Mouse (Mus musculus) natural killer cell, adult 2 months (primary cell): ENCODE results near the gene Sema6d.

ENCODE experiments used
- DNase-seq, 2 experiments: peaks; one replicate each; pipeline ENCODE4 v3.0.0; 2022; ENCODE audit warnings: low spot score in 2 of 2

Gene Sema6d

GRCm38 (mm10) chr2:124554751-124555415, 465.1 kb downstream of the Sema6d start:
- DNase-seq, result no peak

GRCm38 (mm10) chr2:124556861-124557499, 467.2 kb downstream of the Sema6d start:
- no peak for DNase-seq

DNA sequence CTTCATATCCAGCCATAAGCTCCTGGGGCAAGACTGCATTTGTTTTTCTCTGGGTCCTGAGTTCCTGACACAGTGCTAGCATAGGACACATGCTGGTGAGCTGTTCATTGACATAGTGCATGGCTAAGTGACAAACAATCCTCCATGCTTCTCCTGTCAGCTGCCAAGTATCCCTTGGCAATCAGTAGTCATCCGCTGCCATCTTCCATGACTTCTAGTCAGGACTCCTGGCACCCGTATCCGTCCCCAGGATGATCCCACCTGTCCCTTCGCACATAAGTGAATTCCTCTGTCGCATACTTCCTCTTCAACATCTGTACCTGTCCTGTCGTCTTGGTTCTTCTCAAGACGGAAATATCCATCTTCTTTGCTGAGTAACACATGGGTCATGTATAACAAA, 468.3 kb downstream of the Sema6d start:
- DNase-seq, result no peak

DNA sequence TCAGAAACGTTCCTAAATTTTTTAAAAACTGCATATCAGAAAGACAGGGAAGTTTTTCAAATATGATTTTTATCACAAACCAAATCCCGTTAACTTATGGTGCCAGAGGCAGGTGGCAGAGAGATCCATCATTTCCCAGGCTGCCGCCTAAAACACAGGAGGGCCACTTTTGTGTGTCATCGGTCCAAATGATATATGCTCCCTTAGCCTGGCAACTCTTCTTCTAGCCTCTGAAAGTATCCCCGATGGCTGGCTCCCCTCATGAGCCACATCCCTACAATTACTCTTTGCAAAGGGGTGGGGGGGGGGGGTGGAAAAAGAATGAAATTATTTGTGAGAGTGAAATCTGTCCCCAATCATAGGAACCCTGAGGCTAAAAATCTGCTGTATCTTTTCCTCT, 471.9 kb downstream of the Sema6d start:
- DNase-seq, result no peak

DNA sequence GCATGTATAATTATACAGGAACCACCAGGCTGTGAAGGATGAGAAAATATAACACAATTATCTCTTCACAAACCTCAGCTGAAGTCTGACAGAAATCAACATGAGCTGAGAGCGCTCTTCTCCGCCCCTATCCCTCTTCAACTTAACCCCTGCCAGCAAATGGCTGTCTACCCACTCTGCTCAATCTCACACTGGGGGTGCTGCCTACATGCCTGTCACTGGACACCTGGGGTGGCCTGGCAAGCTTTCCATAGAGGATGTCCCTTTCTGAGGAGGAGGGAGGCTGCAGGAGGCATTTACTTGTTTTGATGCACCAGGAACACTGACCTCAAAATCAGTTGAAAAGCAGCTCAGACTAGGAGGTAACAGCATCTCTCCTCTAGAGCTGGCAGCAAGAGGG, 472.3 kb downstream of the Sema6d start:
- DNase-seq, result no peak

- no peak for DNase-seq
Observed at GRCm38 (mm10) chr2:124563759-124564158, 474.0 kb downstream of the Sema6d start.

DNA sequence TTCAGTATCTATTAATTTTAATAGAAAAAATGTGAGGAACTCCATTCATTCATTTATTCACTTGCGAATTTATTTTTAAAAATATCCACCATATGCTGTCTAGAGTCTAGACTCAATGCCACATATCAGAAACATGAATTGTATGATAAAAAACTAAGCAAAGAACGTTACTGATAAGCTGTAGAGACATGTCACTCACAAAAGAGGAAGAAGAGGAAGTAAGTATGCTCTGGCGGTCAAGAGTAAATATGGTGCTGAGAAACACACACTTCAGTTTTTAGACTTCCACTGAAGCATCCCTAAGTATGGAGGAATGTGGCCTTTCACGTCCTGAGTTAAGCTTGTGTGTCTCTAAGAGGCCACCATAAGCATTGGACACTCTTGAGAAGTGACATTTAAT, 484.0 kb downstream of the Sema6d start:
- no peak for DNase-seq

DNA sequence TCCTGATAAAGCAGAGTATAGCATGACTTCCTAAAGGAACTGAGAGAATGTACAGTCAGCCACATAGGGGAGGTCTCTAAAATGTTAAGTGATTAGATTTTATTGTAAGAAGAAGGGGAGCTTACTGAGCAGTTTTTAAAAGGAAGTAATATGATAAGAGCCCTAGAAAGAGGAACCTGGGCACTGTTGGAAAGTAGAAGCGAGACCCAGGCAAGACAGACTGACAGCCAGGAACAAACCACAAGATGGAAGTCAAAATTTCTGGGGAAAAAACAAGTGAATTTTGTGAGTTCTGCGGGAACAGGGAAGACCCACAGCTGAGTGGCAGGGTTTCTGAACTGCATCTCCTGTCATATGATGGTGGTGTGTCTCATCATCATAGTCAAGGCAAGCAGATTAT, 486.3 kb downstream of the Sema6d start:
- DNase-seq, result no peak

- DNase-seq, result no peak
Observed at GRCm38 (mm10) chr2:124583561-124583960, 493.8 kb downstream of the Sema6d start.

DNA sequence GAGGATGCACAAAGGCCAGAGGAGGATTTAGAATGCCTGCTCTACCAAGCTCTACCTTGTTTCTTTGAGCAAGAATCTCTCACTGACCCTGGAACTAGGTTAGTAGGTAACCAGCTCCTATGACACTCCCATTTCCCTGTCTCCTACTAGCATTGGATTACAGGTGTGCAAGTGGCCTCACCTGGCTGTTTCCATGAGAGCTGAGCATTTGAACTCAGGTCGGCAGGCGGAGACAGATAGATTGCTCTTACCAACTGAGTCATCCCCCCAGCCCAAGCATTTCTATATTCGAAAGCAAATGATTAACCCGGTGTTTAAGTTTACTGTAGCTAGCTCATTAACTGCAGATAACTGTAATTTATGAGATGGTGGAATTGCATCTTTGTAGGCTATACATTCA, 503.0 kb downstream of the Sema6d start:
- no peak for DNase-seq

- no peak for DNase-seq
Observed at GRCm38 (mm10) chr2:124599014-124599413, 509.2 kb downstream of the Sema6d start.

GRCm38 (mm10) chr2:124601702-124602378, 512.1 kb downstream of the Sema6d start:
- DNase-seq, result no peak

GRCm38 (mm10) chr2:124602379-124602913, 512.7 kb downstream of the Sema6d start:
- DNase-seq, result no peak

GRCm38 (mm10) chr2:124605341-124605740, 515.6 kb downstream of the Sema6d start:
- DNase-seq, result no peak

DNA sequence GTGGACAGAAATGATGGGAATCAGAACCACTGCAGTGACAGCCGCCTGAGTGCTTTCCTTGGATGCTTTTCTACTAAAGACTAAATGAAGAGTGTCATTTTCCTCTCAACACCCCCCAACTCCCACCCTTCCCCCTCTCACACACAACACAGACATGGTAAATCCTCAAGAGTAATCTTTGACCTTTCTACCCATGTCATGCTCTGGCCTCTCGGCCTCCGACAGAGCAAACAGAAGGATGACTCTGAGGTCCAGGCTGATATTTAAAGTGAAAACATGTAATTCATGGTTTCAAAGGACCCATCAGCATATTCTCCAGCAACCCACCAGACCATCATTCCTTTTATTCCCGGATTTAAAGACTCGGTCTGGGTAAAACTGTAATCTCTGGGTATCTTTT, 518.2 kb downstream of the Sema6d start:
- DNase-seq, result no peak

DNA sequence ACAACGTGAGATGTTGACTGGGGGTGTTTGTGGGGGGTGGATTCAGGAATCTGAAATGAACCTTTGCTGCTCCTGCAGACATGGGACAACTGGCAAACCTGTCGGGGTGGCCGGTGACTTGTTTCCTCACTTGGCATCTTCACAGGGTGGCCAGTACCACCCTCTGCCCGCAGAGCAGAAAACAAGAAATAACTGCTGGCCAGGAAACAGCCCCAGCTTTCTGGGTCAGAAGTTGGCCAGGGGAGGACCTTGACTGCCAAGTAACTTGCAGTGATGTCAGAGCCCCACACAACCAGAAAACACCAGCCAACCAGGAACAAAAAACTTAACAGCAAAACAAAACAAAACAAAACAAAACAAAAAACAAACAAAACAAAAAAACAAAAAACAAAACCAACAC, 518.8 kb downstream of the Sema6d start:
- DNase-seq, result no peak

- no peak for DNase-seq
Observed at GRCm38 (mm10) chr2:124609014-124609413, 519.2 kb downstream of the Sema6d start.

- no peak for DNase-seq
Observed at GRCm38 (mm10) chr2:124609711-124610585, 520.2 kb downstream of the Sema6d start.

- DNase-seq, result no peak
Observed at GRCm38 (mm10) chr2:124610586-124611105, 520.9 kb downstream of the Sema6d start.

GRCm38 (mm10) chr2:124611226-124611625, 521.5 kb downstream of the Sema6d start:
- DNase-seq, result no peak

DNA sequence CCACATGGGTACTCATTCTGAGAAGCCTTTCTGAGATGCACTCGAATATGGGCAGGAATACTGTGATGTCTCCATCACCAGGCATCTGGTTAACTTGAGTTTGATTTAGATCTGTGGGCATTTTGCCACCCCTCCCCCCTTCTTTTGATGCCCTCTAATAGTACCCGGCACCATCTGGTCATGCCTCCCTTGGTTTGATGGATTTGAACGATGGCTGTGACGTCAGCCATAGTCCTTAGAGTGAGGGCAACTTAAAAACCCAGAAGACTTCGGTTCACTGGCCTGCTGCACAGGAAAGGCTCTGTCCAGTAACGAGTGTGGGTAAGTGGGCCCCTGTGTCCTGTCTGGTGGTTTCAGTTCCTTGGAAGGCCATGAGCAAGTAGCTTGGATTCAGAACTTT, 522.5 kb downstream of the Sema6d start:
- DNase-seq, result no peak
